Comparison of ENCODE assay signal across 16 mouse cellular contexts in the genomic region with DNA sequence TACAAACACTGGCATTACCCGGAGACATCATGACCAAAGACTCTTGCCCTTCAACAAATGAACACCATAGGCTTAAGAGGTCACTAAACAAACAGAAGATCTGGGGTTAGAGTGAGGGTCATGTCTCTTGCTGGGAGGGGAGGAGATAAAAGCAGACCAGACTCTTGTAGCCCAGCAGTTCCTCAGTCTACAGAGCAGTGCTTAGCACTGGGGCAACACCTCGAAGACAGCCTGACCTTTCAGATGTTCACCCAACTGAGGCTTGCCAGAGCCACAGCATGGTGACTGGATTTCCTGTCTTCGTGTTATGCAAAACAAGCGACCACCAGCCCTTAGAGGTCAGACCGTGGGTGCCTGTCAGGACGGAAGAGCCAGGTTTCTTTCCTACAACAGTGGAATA.
DNase-seq lines count a peak whose midpoint lies in the region; ATAC-seq lines count a peak whose summit lies in the region.
"Had no signal": no experiment of that assay in that cellular context is flagged by ENCODE, and none has a peak within 500 bp of the region (broad histone marks: within the 10 kb centered on the region; RNA-seq: fewer than 3 reads in every experiment).

No protein-coding gene starts in this region.

- no peak overlapping the region for H3K4me3 ChIP-seq in liver, embryonic 13.5 days (replicated peaks)
- H3K4me3 ChIP-seq in liver, embryonic 12.5 days, result no peak overlapping the region
- no peak overlapping the region for H3K4me3 ChIP-seq in limb, embryonic 10.5 days
- no peak overlapping the region for H3K4me3 ChIP-seq in hindbrain, embryonic 12.5 days
- no peak overlapping the region for H3K4me3 ChIP-seq in kidney, embryonic 15.5 days (replicated peaks)
- H3K4me3 ChIP-seq: embryonic facial prominence, embryonic 13.5 days; heart, adult 2 months; liver, embryonic 15.5 days had no signal

- H3K4me1 ChIP-seq in liver, embryonic 13.5 days (replicated peaks), result peaks cover 89% of the 10 kb centered on the region
- peaks cover 95% of the 10 kb centered on the region for H3K4me1 ChIP-seq in liver, embryonic 12.5 days
- H3K4me1 ChIP-seq in limb, embryonic 10.5 days, result peaks cover 70% of the 10 kb centered on the region
- peaks cover 18% of the 10 kb centered on the region for H3K4me1 ChIP-seq in hindbrain, embryonic 12.5 days
- H3K4me1 ChIP-seq in kidney, embryonic 15.5 days, result peaks cover 51% of the 10 kb centered on the region

- H3K36me3 ChIP-seq in liver, embryonic 13.5 days, result peaks cover 100% of the 10 kb centered on the region
- H3K36me3 ChIP-seq in liver, embryonic 12.5 days, result peaks cover 100% of the 10 kb centered on the region
- peaks cover 20% of the 10 kb centered on the region for H3K36me3 ChIP-seq in limb, embryonic 10.5 days
- peaks cover 19% of the 10 kb centered on the region for H3K36me3 ChIP-seq in hindbrain, embryonic 12.5 days
- peaks cover 34% of the 10 kb centered on the region for H3K36me3 ChIP-seq in kidney, embryonic 15.5 days

- no peak for ATAC-seq in liver, embryonic 13.5 days (ENCODE audit: low read depth)
- no peak for ATAC-seq in liver, embryonic 12.5 days
- no peak for ATAC-seq in hindbrain, embryonic 12.5 days (ENCODE audit: low FRiP score)
- ATAC-seq in kidney, embryonic 15.5 days (replicated peaks; ENCODE audit: low FRiP score), result no peak
- ATAC-seq: inflammation-experienced regulatory T-cells, adult 6 months had no signal

- no peak for DNase-seq in liver, embryonic 13.5 days
- DNase-seq in R1 (ENCODE audit: low read depth, low spot score), result peak; percentile 50
- DNase-seq in limb, embryonic 10.5 days (ENCODE audit: low spot score), result no peak
- peak; percentile 21 to 30 for DNase-seq in thymus, postnatal 36 days
- DNase-seq in kidney, postnatal 4 days, result no peak
- DNase-seq: cerebellum, adult 9-11 months; heart, adult 2 months; heart, postnatal 14 days; lung, postnatal 14 days had no signal

- WGBS in liver, embryonic 13.5 days (ENCODE audit: insufficient replicate concordance), result 48% methylated on average over 6 of the region's 6 CpGs
- 38% methylated on average over 6 of the region's 6 CpGs for WGBS in liver, embryonic 12.5 days (ENCODE audit: insufficient replicate concordance)
- WGBS in limb, embryonic 10.5 days, result 11% methylated on average over 6 of the region's 6 CpGs
- 17% methylated on average over 6 of the region's 6 CpGs for WGBS in hindbrain, embryonic 12.5 days
- 21% methylated on average over 6 of the region's 6 CpGs for WGBS in kidney, embryonic 15.5 days

- no peaks in the 10 kb centered on the region for H3K27me3 ChIP-seq in liver, embryonic 13.5 days
- H3K27me3 ChIP-seq in liver, embryonic 12.5 days (replicated peaks), result no peaks in the 10 kb centered on the region
- H3K27me3 ChIP-seq in limb, embryonic 10.5 days (ENCODE audit: low read depth, poor library complexity, severe bottlenecking), result no peaks in the 10 kb centered on the region
- no peaks in the 10 kb centered on the region for H3K27me3 ChIP-seq in hindbrain, embryonic 12.5 days
- no peaks in the 10 kb centered on the region for H3K27me3 ChIP-seq in kidney, embryonic 15.5 days
- H3K27me3 ChIP-seq: embryonic facial prominence, embryonic 13.5 days; liver, embryonic 15.5 days had no signal

- H3K9me3 ChIP-seq in liver, embryonic 13.5 days (replicated peaks), result no peaks in the 10 kb centered on the region
- H3K9me3 ChIP-seq in liver, embryonic 12.5 days (replicated peaks), result 0 out of 2 replicates have a peak, but pooled peaks cover 3% of the 10 kb centered on the region
- peaks cover 4% of the 10 kb centered on the region; the same call in 1 of the 2 replicates for H3K9me3 ChIP-seq in limb, embryonic 10.5 days (replicated peaks)
- peaks cover 8% of the 10 kb centered on the region; the same call in 1 of the 2 replicates for H3K9me3 ChIP-seq in hindbrain, embryonic 12.5 days (replicated peaks)
- peaks cover 10% of the 10 kb centered on the region for H3K9me3 ChIP-seq in kidney, embryonic 15.5 days (replicated peaks)
- H3K9me3 ChIP-seq: liver, embryonic 15.5 days had no signal

- H3K9ac ChIP-seq in liver, embryonic 13.5 days, result 0 out of 2 replicates have a peak overlapping the region, but pooled peaks have one; percentile 11
- H3K9ac ChIP-seq in liver, embryonic 12.5 days, result no peak overlapping the region
- no peak overlapping the region for H3K9ac ChIP-seq in hindbrain, embryonic 12.5 days
- H3K9ac ChIP-seq in kidney, embryonic 15.5 days, result no peak overlapping the region
- H3K9ac ChIP-seq: embryonic facial prominence, embryonic 13.5 days; liver, embryonic 15.5 days had no signal

- no peak overlapping the region for H3K4me2 ChIP-seq in liver, embryonic 13.5 days
- no peak overlapping the region for H3K4me2 ChIP-seq in liver, embryonic 12.5 days
- no peak overlapping the region for H3K4me2 ChIP-seq in hindbrain, embryonic 12.5 days (replicated peaks)
- H3K4me2 ChIP-seq in kidney, embryonic 15.5 days, result no peak overlapping the region
- H3K4me2 ChIP-seq: embryonic facial prominence, embryonic 13.5 days; liver, embryonic 15.5 days; midbrain, embryonic 11.5 days had no signal

- no peak overlapping the region for H3K27ac ChIP-seq in liver, embryonic 13.5 days
- no peak overlapping the region for H3K27ac ChIP-seq in liver, embryonic 12.5 days
- peak overlapping the region; percentile 50; the same call in 1 of the 2 replicates for H3K27ac ChIP-seq in limb, embryonic 10.5 days
- no peak overlapping the region for H3K27ac ChIP-seq in hindbrain, embryonic 12.5 days
- H3K27ac ChIP-seq in kidney, embryonic 15.5 days, result no peak overlapping the region
- H3K27ac ChIP-seq: embryonic facial prominence, embryonic 13.5 days; heart, adult 2 months; liver, embryonic 15.5 days had no signal

Comparison
In these comparisons a context has a peak if more than half of its experiments do, and no peak if none do; other contexts are left out.
1. DNase-seq: peak in R1 (single experiment) and thymus, postnatal 36 days (2 of 2); none in liver, embryonic 13.5 days (single experiment), limb, embryonic 10.5 days (single experiment) and kidney, postnatal 4 days (0 of 2).